Mouse (Mus musculus) induced T-regulatory cell, adult 2 months (primary cell): Measurements from ENCODE around the gene Erc2.

Experiments
- DNase-seq: peaks from one replicate; pipeline ENCODE4 v3.0.0-alpha.2; 2012; ENCODE audit warnings: low read depth

The Erc2 gene

GRCm38 (mm10) chr14:27778503-27778902 is 156.3 kb downstream of the Erc2 start:
- DNase-seq: no peak

GRCm38 (mm10) chr14:27778982-27779701 is 156.9 kb downstream of the Erc2 start:
- no peak for DNase-seq

GRCm38 (mm10) chr14:27781221-27781620 is 159.0 kb downstream of the Erc2 start:
- no peak for DNase-seq

- no peak for DNase-seq
These were observed 162.6 kb downstream of the Erc2 start for GRCm38 (mm10) chr14:27784826-27785225.

- DNase-seq: no peak
These were observed 163.3 kb downstream of the Erc2 start for GRCm38 (mm10) chr14:27785562-27785961.

- DNase-seq: no peak
These were observed 167.1 kb downstream of the Erc2 start for GRCm38 (mm10) chr14:27789066-27789898.

GRCm38 (mm10) chr14:27798184-27798934 is 176.1 kb downstream of the Erc2 start:
- DNase-seq: no peak

GRCm38 (mm10) chr14:27800766-27801165 is 178.5 kb downstream of the Erc2 start:
- DNase-seq: no peak

- DNase-seq: peak; percentile 70
These were observed 181.7 kb downstream of the Erc2 start for GRCm38 (mm10) chr14:27803961-27804360.

- DNase-seq: no peak
These were observed 182.8 kb downstream of the Erc2 start for GRCm38 (mm10) chr14:27805064-27805463.

GRCm38 (mm10) chr14:27808080-27808479 is 185.9 kb downstream of the Erc2 start:
- peak; percentile 53 for DNase-seq

- DNase-seq: no peak
These were observed 186.4 kb downstream of the Erc2 start for GRCm38 (mm10) chr14:27808523-27809114.

- DNase-seq: no peak
These were observed 188.6 kb downstream of the Erc2 start for GRCm38 (mm10) chr14:27810790-27811189.

- no peak for DNase-seq
These were observed 189.4 kb downstream of the Erc2 start for GRCm38 (mm10) chr14:27811649-27812048.

GRCm38 (mm10) chr14:27815739-27816138 is 193.5 kb downstream of the Erc2 start:
- no peak for DNase-seq

GRCm38 (mm10) chr14:27818986-27819385 is 196.8 kb downstream of the Erc2 start:
- DNase-seq: no peak

GRCm38 (mm10) chr14:27821801-27822200 is 199.6 kb downstream of the Erc2 start:
- DNase-seq: no peak

- no peak for DNase-seq
These were observed 200.3 kb downstream of the Erc2 start for GRCm38 (mm10) chr14:27822566-27822965.

- DNase-seq: no peak
These were observed 200.8 kb downstream of the Erc2 start for GRCm38 (mm10) chr14:27823048-27823447.

GRCm38 (mm10) chr14:27823897-27824296 is 201.7 kb downstream of the Erc2 start:
- DNase-seq: no peak

GRCm38 (mm10) chr14:27826829-27827228 is 204.6 kb downstream of the Erc2 start:
- no peak for DNase-seq

- no peak for DNase-seq
These were observed 205.9 kb downstream of the Erc2 start for GRCm38 (mm10) chr14:27828089-27828488.
